Mouse (Mus musculus) liver, embryonic 12.5 days (tissue): ENCODE results near the gene Uspl1. TPM values are rescaled to one million over a fixed set of nuclear protein-coding genes. Genes with fewer than 3 reads are reported as not detected.

Experiments used
- ATAC-seq: fragments of 200-750 bp; cut with Nextera tagmentation; 2 replicates; pipeline ENCODE4 v1.8.0; 2017; ENCODE audit warnings: moderate number of reproducible peaks, mild to moderate bottlenecking, moderate library complexity
- H3K27ac ChIP-seq: fragments of 300-500 bp; sonication (generic); 2 replicates; pipeline ENCODE4 v1.5.1; 2016; ENCODE audit warnings: mild to moderate bottlenecking
- H3K27me3 ChIP-seq: fragments of 300-500 bp; sonication (generic); replicated peaks from 2 replicates; pipeline ENCODE4 v1.6.1; 2016; ENCODE audit warnings: mild to moderate bottlenecking, moderate library complexity
- H3K36me3 ChIP-seq: fragments of 300-500 bp; sonication (generic); 2 replicates; pipeline ENCODE4 v1.6.1; 2016; ENCODE audit warnings: mild to moderate bottlenecking, moderate library complexity
- H3K4me1 ChIP-seq: fragments of 300-500 bp; sonication (generic); 2 replicates; pipeline ENCODE4 v1.6.1; 2016
- H3K4me2 ChIP-seq: fragments of 300-500 bp; sonication (generic); 2 replicates; pipeline ENCODE4 v1.6.1; 2016; ENCODE audit warnings: mild to moderate bottlenecking, moderate library complexity
- H3K4me3 ChIP-seq: fragments of 300-500 bp; sonication (generic); 2 replicates; pipeline ENCODE4 v1.5.1; 2016; ENCODE audit warnings: mild to moderate bottlenecking, moderate library complexity
- H3K9ac ChIP-seq: fragments of 300-500 bp; sonication (generic); 2 replicates; pipeline ENCODE4 v1.6.1; 2016; ENCODE audit warnings: mild to moderate bottlenecking, moderate library complexity
- H3K9me3 ChIP-seq: fragments of 300-500 bp; sonication (generic); replicated peaks from 2 replicates; pipeline ENCODE4 v1.6.1; 2016; ENCODE audit warnings: mild to moderate bottlenecking, moderate library complexity
- WGBS: fragments of 180-500 bp; shearing (Covaris S2); methylation state at CpG from one replicate; pipeline ENCODE4 v1.1.7; 2016; ENCODE audit not compliant: insufficient replicate concordance; 5-methylcytosine and 5-hydroxymethylcytosine counted together
- polyA plus RNA-seq: library from polyadenylated mRNA; unstranded; fragments of >200 nt; fragmentation: Nextera tagmentation; extraction: Ambion mirVana; gene quantifications from 2 replicates; pipeline ENCODE4 v1.2.1, GENCODE M21; 2016

The Uspl1 gene
- polyA plus RNA-seq, 1 experiment from 2014 or later: 37.1 TPM

DNA sequence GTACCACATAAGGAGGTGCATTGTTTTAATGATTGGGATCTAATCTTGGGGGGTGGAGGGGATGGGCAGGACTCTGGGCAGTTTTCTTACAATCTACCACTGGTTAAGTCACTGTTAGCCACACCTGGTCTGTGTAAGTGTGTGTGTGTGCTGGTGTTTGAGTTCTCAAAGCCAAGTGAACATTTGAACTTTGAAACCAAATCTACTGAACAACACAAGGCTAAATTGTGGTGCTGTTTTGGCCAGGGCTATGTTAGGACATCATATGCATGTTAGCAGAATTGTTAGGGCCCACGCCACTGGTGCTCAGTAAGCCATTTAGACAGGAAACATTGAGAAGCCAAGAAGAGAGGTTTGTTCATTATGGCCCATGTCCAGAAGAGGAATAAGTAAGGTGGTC lies 14.6 kb downstream of the Uspl1 start:
- ATAC-seq: no peak
- no peak overlapping the region for H3K27ac ChIP-seq
- peaks cover 93% of the 10 kb centered on the region for H3K36me3 ChIP-seq

DNA sequence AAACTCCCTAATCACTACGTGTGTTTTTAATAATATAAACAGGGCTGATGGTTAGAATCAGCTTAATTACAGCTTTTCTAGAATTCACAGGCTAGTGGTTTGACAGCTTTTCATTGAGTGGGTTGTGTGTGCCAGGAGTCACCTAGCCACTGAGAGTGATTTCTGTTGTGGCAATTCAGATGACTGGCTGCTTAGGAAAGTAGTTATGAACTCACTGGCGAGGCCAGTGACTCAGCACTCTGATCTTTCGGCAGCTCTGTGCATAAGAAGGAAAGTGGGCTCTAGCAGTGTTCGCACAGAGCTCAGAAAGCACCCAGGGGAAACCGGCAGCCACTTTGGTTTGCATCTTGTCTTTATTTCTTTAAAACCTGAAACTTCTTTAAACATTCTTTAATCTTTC lies 18.8 kb downstream of the Uspl1 start:
- Histone ChIP-seq H3K9ac (no peak overlapping the region), H3K36me3 (peaks cover 92% of the 10 kb centered on the region), H3K4me1 (peaks cover 21% of the 10 kb centered on the region), H3K4me2 (no peak overlapping the region), H3K4me3 (no peak overlapping the region), H3K27me3 (no peaks in the 10 kb centered on the region), H3K9me3 (no peaks in the 10 kb centered on the region), H3K27ac (peak overlapping the region; percentile 18; the same call in 1 of the 2 replicates)
- ATAC-seq: peak; percentile 42; the same call in 1 of the 2 replicates
- WGBS: 56% methylated on average over 5 of the region's 5 CpGs

More for the DNA sequence above, 14.6 kb downstream of the Uspl1 start:
- Histone ChIP-seq H3K4me3 (no peak overlapping the region), H3K9ac (no peak overlapping the region), H3K4me1 (peaks cover 53% of the 10 kb centered on the region), H3K27me3 (no peaks in the 10 kb centered on the region), H3K9me3 (no peaks in the 10 kb centered on the region), H3K4me2 (no peak overlapping the region)
- 88% methylated on average over 1 of the region's 1 CpGs for WGBS

DNA sequence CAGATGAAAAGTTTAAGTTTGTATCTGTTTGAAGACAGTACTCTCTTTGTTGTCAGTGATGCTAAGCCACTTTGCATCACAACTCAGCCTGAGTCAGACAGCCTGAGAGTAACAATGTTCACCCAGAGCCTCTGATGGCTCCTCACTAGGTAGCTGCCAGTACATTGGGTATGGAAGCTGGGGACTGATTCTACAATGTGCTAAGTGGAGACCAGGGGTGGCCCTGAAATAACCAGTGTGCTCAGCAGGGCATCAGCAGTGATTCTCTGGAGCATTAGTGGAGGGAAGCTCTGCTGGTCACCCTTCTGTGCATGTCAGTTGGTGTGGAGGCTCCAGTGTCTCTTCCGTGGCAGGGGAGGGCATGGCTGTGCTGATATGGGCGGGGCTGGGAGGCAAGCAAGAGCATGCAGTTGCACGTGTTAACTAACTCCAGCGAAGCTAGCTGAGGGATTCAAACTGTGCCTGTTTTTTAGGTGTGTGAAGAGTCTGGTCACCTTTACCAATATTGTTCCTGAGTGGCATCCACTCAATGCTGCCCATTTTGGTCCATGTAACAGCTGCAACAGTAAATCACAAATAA lies 19.7 kb downstream of the Uspl1 start:
- WGBS: 52% methylated on average over 4 of the region's 4 CpGs
- ATAC-seq: 0 out of 2 replicates have a peak, but pooled peaks have one; percentile 51
- Histone ChIP-seq H3K4me3 (no peak overlapping the region), H3K27ac (no peak overlapping the region), H3K36me3 (peaks cover 89% of the 10 kb centered on the region), H3K27me3 (no peaks in the 10 kb centered on the region), H3K9me3 (no peaks in the 10 kb centered on the region), H3K4me1 (peaks cover 21% of the 10 kb centered on the region), H3K9ac (no peak overlapping the region), H3K4me2 (no peak overlapping the region)

DNA sequence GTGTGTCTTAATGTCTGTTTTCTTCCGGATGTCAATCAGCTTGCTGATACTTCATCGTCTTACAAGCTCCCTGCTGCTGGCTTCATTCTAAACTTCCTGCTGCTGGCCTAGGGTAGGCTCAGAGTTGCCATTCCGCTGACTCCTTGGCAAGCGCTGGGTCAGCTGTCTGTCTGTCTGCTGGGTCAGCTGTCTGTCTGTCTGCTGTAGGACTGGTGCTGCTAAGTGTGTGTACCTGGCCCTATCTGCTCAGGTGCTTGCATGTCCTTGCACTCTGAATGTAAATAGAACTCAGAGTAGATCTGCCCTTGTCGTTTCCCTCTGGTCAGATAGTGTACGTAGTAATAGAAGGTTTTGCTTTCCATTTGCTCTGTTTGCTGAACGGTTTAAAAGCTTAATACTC lies 20.7 kb downstream of the Uspl1 start:
- no peak overlapping the region for H3K4me3 ChIP-seq
- H3K27ac ChIP-seq: no peak overlapping the region
- no peaks in the 10 kb centered on the region for H3K9me3 ChIP-seq
- peaks cover 90% of the 10 kb centered on the region for H3K36me3 ChIP-seq
- peaks cover 21% of the 10 kb centered on the region for H3K4me1 ChIP-seq
- no peaks in the 10 kb centered on the region for H3K27me3 ChIP-seq
- no peak overlapping the region for H3K9ac ChIP-seq
- ATAC-seq: no peak
- no peak overlapping the region for H3K4me2 ChIP-seq
- 85% methylated on average over 7 of the region's 7 CpGs for WGBS

DNA sequence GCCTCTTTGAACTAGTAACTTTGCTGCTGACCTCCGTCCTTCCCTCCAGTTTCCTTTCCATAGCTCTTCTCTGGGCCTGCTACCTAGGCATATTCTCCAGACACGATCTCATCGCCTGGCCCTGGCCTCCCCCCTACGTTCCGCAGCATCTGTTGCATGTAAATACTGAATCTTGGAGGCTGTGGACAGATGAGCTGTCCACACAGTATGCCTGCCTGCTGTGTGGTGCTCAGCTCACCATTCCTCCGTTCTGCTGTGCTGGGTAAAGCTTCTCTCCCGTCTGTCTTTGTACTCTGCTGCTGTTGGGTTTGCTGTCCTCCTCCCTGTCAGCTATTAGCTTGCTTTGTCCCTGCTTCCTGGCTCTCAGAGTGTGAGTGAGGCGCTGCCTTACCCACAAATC lies 21.1 kb downstream of the Uspl1 start:
- H3K36me3 ChIP-seq: peaks cover 92% of the 10 kb centered on the region
- ATAC-seq: no peak
- H3K27me3 ChIP-seq: no peaks in the 10 kb centered on the region
- H3K9me3 ChIP-seq: no peaks in the 10 kb centered on the region
- H3K27ac ChIP-seq: no peak overlapping the region
- WGBS: 84% methylated on average over 8 of the region's 8 CpGs
- H3K9ac ChIP-seq: no peak overlapping the region
- H3K4me3 ChIP-seq: no peak overlapping the region
- H3K4me2 ChIP-seq: no peak overlapping the region
- peaks cover 21% of the 10 kb centered on the region for H3K4me1 ChIP-seq

DNA sequence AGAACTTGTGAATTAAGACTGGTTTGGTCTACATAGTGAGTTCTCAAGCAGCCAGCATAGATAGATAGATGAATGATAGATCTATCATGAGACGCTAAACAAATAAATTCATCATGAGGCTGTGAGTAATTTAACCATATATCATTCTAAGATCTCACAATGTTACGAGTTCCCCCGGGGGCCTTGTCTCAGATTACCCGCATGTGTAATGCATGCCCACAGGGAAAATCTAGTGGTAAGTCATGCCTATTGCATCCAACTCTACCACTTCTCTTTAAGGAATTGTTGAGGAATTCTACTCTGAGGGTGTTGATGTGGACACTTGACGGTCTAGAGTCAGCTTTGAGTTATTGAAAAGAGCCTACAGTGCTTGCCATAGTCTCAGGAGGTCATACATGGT lies 22.1 kb downstream of the Uspl1 start:
- Histone ChIP-seq H3K9ac (no peak overlapping the region), H3K27ac (no peak overlapping the region), H3K4me2 (no peak overlapping the region), H3K36me3 (peaks cover 94% of the 10 kb centered on the region), H3K4me1 (peaks cover 21% of the 10 kb centered on the region), H3K4me3 (no peak overlapping the region), H3K27me3 (no peaks in the 10 kb centered on the region), H3K9me3 (no peaks in the 10 kb centered on the region)
- WGBS: 88% methylated on average over 5 of the region's 5 CpGs
- ATAC-seq: no peak

DNA sequence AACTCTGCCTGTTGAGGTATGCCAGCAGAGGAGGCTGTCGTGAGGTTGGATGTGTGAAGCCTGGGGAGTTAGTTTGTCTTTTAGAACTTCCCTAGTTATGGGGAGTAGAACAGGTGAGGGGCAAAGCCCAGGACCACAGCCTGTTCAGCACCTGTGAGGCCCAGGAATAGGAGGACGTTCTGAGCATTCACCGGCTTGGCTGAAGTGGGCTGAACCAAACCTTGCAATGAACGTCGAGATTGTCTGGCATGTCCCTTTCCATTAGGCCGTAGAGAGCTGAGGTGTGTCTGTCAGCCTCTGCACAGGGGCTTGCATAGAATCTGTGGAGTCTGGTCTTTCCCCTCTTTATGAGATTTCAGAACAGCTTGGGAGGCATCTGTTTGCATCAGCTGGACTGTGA lies 23.5 kb downstream of the Uspl1 start:
- Histone ChIP-seq H3K27me3 (no peaks in the 10 kb centered on the region), H3K9me3 (no peaks in the 10 kb centered on the region), H3K27ac (no peak overlapping the region), H3K4me3 (no peak overlapping the region), H3K4me1 (peaks cover 17% of the 10 kb centered on the region), H3K4me2 (no peak overlapping the region), H3K9ac (no peak overlapping the region), H3K36me3 (peaks cover 94% of the 10 kb centered on the region)
- WGBS: 86% methylated on average over 6 of the region's 6 CpGs
- ATAC-seq: no peak

DNA sequence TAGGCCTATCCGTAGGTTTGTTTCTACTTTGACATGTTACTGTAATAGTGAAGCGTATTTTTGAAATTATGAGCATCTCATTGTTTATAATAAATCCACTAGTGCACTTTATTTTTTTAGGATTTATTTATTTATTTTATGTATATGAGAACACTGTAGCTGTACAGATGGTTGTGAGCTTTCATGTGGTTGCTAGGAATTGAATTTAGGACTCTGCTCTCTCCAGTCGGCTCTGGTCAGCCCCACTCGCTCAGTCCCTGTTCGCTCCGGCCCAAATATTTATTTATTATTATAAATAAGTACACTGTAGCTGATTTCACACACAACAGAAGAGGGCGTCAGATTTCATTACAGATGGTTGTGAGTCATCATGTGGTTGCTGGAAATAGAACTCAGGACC lies 24.6 kb downstream of the Uspl1 start:
- no peak overlapping the region for H3K27ac ChIP-seq
- H3K4me2 ChIP-seq: no peak overlapping the region
- no peak overlapping the region for H3K4me3 ChIP-seq
- no peaks in the 10 kb centered on the region for H3K27me3 ChIP-seq
- 85% methylated on average over 7 of the region's 7 CpGs for WGBS
- peaks cover 6% of the 10 kb centered on the region for H3K4me1 ChIP-seq
- no peaks in the 10 kb centered on the region for H3K9me3 ChIP-seq
- peaks cover 94% of the 10 kb centered on the region for H3K36me3 ChIP-seq
- no peak for ATAC-seq
- H3K9ac ChIP-seq: no peak overlapping the region

DNA sequence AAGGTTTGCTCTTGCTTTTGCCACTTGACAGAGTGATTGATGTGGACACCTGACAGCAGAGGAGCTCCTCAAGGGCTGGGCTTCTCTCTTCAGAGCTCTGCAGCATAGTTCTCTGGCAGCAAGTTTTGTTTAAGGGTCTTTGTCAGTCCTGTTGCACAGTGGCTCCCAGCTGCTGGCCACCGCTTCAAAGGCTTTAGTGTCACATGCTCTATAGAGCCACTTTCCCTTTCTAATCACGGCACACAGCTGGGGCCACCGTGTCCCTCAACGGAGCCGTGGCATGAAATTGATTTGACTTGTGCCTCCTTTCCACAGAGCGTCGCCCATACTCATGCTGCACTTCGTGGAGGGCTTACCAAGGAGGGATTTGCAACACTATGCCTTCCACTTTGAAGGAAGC lies 25.2 kb downstream of the Uspl1 start:
- Histone ChIP-seq H3K36me3 (peaks cover 94% of the 10 kb centered on the region), H3K4me2 (no peak overlapping the region), H3K9me3 (no peaks in the 10 kb centered on the region), H3K27ac (no peak overlapping the region), H3K4me3 (no peak overlapping the region), H3K4me1 (peaks cover under 1% of the 10 kb centered on the region; the same call in 1 of the 2 replicates), H3K9ac (no peak overlapping the region), H3K27me3 (no peaks in the 10 kb centered on the region)
- ATAC-seq: no peak
- 88% methylated on average over 8 of the region's 8 CpGs for WGBS

DNA sequence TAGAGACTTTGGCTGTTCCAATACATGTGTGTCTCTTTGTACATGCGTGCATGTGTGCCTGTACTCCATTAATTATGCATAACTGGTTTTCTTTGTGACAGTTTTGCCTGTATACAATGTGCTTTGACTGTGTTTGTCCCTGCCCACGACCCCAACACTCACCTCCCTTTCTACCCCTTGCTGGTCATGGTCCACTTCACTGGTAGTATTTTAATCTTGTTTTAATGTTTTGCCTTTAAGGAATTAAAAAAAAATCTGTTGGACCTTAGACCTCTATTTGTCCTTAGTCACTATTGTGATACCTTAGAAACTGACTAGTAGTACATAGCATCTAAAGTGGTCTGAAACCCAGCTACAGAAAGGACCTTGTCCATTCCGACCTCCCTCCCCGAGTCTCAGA lies 26.9 kb downstream of the Uspl1 start:
- no peak overlapping the region for H3K9ac ChIP-seq
- no peak overlapping the region for H3K27ac ChIP-seq
- WGBS: 82% methylated on average over 4 of the region's 4 CpGs
- no peaks in the 10 kb centered on the region for H3K27me3 ChIP-seq
- H3K9me3 ChIP-seq: no peaks in the 10 kb centered on the region
- H3K36me3 ChIP-seq: peaks cover 96% of the 10 kb centered on the region
- no peak overlapping the region for H3K4me3 ChIP-seq
- ATAC-seq: no peak
- no peaks in the 10 kb centered on the region for H3K4me1 ChIP-seq
- H3K4me2 ChIP-seq: no peak overlapping the region

DNA sequence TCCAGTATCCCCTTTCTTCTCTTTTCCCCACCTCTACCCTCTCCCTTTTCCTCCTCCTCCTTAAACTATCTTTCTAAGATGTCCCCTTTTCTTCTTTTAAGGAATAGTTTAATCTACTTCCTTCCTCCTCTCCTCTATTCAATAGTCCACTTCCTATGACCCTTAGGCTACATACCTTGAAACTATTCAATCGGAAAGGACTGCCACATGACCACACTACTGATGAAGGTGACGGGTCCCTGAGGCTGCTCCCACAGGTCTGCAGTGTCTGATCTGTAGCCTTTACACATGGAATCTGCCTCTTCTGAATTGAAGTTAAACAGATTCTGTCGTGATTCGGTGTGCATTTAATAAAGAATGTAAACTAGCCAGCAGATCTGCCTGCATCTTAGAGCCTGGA lies 28.7 kb downstream of the Uspl1 start:
- Histone ChIP-seq H3K9ac (no peak overlapping the region), H3K4me3 (no peak overlapping the region), H3K4me1 (peaks cover 14% of the 10 kb centered on the region), H3K27ac (no peak overlapping the region), H3K4me2 (no peak overlapping the region), H3K36me3 (peaks cover 95% of the 10 kb centered on the region), H3K9me3 (no peaks in the 10 kb centered on the region), H3K27me3 (no peaks in the 10 kb centered on the region)
- 79% methylated on average over 4 of the region's 4 CpGs for WGBS
- ATAC-seq: no peak

DNA sequence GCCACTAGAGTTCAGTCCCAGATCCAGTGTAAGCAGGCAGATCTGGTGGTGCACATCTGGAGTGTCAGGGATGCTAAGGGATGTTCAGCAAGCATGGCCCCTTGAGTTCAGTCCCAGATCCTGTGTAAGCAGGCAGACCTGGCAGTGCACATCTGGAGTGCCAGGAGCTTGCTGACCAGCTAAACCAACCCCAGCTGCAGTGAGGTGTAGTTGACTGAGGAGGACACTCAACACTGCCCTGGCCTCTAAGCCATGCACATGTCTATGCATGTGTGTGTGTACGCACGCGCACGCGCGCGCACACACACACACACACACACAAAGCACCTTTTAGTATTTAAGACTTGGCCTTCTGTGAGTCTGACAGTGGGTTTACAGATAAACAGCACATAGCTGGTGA lies 31.4 kb downstream of the Uspl1 start:
- H3K4me2 ChIP-seq: no peak overlapping the region

More for the DNA sequence above, 31.4 kb downstream of the Uspl1 start:
- Histone ChIP-seq H3K27me3 (no peaks in the 10 kb centered on the region), H3K36me3 (peaks cover 71% of the 10 kb centered on the region), H3K4me3 (no peak overlapping the region), H3K9ac (no peak overlapping the region), H3K4me1 (peaks cover 41% of the 10 kb centered on the region), H3K27ac (no peak overlapping the region), H3K9me3 (no peaks in the 10 kb centered on the region)
- whole genome bisulfite sequencing: 95% methylated on average over 7 of the region's 7 CpGs
- ATAC-seq: no peak
